Mouse (Mus musculus): Measurements from ENCODE around the gene Tnrc6b.
"Not testable (repeated sequence)": the region's sequence is repeated elsewhere in the genome, so short reads cannot be mapped to it uniquely, and the experiment has no call there.

Tnrc6b gene

DNA sequence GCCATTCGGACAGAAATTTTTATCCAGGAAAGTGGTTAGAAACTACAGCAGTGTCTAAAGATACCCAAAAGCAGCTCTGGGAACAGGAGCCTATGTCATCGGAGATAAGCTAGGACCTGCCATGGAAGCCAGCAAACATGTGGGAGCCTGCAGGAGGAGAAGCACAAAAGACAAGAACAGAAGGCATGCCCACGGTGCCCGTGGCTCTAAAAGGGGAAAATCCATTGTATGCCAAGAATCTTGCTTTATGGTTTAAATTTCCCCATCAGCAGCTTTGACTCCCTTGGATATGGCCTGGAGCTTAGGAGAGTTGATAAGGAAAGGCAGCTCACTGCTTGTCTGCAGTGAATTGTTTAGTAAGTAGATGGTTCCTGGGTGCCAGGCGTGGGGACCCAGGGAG lies 8.2 kb upstream of the Tnrc6b start:
- no peak for DNase-seq

DNA sequence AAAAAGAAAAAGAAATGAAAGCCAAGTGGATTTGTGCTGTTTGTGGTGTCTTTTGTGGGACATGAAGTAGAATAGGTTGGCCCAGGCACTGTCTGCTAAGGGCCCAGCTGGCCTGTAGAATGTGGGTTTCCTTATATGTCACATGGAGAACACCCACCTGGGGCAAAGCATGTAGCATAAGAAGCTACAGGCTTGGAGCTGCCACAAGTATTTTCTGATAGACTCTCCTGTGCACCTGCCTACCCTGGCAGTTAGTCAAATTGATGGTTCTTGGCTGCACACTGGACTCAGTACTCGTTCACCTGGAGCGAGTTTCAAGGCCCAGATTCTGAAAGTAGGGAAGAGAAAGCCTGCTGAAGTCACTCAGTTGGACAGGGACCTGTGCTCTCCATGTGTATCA lies 7.6 kb upstream of the Tnrc6b start:
- no peak for DNase-seq

DNA sequence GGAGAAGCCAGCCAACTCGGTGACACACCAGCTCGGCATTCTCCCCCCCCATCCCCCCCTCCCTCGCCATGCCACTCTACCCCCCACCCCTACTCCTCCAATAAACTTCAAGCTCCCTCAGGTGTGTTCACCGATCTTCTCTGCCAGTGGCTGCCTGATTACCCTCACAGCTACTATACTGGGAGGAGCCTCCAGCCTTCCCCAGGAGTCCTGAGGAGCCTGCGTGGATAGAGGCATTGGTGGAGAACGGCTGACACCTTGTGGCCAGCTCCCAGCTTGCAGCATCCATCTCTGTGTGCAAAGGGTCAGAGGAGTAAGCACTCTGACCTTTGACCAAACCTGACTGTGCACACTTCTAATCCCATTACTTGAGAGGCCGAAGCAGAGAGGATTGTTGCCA lies 6.8 kb upstream of the Tnrc6b start:
- peak; percentile 82 to 88 for DNase-seq

DNA sequence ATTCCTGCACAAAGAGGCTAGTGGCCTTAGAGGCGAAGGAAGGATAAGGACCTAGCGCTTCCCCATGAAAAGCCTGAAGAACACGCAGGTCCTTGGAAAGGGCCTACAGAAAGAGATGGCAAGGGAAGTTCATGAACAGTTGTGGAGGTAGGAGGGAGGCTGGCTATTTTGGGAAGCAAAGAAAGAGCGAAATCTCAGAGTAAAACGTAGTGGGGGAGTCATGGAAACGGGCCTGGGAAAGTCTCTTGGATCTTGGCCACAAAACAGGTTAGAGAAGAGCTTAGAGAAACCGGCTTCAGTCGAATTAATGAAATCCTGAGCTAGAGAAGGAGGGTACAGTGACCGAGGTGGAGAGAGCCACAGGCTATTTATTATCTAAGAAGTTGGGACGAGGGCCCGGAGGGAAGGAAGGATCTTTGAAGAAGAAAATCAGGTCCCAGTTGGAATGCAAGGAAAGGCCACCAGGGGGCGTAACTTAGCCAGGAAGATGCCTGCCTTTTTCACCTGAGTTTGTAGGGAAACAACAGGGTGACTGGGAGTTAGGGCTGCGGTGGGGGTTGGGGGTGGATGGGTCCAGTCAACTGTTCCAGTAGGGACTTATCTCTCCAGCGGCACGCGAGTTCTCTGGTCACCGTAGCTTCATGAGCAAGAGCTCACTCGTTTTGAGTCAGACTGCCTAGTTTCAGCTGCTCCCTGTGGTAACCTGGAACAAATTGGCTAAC lies 5.1 kb upstream of the Tnrc6b start:
- DNase-seq: peak; percentile 74 to 81

DNA sequence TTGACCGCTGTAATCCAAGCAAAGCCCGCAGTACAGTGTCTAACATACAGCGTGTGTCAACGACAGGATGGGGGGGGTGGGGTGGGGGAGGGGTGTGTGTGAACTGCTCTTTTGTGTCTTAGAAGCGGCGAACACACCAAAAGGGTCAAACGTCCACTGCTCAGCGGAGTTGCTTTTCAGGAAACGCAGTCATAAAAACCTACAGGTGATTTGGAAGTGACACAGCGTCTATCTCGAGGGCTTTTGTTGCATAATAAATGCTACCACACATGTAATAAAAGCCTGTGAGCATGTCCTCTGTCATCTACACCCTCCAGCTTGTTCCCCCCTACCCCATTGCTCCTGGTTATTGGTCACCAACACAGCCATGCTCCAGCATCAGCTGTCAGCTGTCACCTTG lies 4.5 kb upstream of the Tnrc6b start:
- DNase-seq: no peak

DNA sequence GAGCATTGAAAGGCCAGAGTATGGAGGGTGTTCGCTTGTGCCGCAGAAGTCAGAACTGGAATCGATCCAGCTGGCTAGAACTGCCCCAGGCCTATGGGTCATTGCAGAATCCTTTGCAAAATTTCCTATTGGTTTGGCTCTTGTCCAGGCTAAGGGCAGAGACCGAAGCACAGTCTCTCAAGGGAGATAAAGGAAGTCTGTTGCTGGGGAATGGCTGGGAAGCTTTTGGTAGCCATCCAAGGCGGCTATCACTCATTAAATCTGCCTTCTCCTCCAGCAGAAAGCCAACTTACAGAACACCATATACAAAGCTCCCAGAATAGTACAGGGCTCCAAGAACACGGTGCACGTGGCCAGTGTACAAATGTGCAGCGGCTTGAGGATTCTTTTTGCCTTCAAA lies 4.0 kb upstream of the Tnrc6b start:
- DNase-seq: peak; percentile 54 to 77

DNA sequence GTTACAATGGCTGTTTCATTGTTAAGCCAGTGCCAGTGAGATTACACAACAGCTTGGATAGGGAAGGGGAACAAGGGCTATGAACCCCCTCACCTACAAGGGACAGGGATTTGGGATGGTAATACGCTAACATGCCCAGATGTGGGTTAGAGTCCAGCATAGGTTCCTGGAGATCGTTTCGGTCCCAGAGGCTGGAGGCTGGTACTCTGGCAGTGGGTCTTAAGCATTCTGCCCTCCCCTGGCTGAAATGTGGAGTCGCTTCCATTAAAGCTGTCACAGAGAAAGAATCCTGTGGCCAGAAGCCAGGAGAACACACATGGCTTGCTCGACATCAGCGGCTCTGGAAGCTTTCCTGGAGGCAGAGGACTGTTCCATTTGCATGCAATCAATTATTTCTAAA lies 1.5 kb upstream of the Tnrc6b start:
- peak; percentile 51 to 53 for DNase-seq

DNA sequence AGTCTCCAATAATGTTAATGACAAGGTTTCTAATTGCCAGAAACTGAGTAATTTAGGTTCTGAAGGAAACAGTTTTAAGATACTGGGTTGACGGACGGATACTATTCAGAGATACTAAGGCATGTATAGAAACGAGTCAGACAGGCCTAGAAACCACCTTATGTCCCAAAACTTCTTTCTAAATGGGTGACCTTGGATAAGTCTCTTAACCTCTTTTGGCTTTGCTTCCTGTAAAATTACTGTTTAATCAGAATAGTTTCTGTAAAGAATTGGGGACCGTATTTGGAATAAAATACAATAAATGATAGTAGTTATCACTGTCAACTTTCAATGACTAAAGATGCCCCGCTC lies 881 bp upstream of the Tnrc6b start:
- no peak for DNase-seq

DNA sequence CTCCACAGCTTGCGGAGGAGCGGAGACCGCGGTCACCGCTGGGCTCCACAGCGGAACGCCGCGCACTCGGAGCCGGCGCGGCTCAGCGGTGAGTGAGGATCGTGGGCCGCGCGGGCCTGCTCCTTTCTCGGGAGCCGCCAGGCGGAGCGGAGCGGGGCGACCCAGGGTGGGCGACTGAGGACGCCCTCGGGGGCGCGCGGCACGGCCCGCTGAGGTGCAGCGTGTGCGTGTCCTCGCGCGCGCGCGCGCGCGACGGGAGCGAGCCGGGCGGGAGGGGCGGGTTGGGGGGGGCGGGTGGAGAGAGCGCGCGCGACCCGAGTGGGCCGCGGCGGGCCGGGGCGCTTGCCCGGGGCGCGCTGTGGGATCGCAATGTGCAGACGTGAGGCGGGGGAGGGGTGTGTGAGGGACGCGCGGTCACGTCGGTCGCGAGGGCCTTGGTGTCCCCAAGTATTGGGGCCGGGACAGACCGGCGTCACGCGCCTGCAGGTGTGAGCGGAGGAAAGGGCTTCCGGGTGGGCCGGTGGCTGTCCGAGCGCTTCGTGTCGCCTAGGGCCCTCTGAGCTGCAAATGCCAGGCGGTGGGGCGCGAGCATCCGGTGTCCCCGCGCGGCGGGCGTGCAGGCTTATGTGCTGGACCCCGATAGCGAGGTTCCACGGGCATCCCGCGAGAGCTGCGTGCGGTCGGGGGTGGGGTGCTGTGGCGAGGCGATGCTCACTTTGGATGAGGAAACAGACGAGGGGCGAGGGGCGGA lies 463 bp downstream of the Tnrc6b start:
- peak; percentile 55 to 58 for DNase-seq

DNA sequence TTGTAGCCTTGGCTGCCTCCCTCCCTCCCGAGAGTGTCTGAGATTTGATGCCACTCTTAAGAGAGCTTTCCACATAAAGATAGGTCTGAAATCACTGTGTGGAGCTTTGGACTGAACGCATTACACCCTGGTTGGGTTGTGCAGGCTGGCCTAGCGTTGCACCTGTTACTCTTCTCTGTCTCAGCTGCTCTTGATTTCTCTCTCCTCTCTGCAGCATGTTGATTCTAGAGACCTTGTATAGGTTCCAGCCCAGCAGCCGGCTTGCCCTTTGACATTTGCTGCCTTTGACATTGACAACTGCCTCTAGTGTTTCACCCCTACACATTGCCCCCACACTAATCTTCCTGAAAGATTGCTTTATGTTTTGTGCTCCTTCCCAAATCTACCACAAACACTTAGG lies 3.2 kb downstream of the Tnrc6b start:
- DNase-seq: no peak

DNA sequence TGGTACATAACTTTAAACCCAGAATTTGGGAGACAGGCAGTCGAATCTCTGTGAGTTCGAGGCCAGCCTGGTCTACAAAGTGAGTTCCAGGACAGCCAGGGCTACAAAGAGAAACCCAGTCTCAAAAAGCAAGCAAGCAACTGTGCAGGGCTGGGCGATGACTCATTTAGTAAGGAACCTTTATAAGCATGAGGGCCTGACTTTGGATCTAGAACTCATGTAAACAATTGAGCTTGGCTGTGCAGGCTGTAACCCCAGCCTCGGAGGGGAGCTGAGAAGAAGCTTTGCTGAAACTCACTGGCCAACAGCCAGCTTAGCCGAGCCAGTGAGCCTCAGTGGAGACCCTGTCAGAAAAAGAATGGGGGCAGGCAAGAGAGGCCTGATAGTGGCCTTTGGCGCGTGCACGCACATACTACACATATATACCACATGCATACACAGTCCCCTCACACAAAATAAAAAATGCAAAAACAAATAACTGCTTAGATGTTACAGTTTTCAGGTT lies 5.6 kb downstream of the Tnrc6b start:
- DNase-seq: peak in 1 of 2 experiments; percentile 23

DNA sequence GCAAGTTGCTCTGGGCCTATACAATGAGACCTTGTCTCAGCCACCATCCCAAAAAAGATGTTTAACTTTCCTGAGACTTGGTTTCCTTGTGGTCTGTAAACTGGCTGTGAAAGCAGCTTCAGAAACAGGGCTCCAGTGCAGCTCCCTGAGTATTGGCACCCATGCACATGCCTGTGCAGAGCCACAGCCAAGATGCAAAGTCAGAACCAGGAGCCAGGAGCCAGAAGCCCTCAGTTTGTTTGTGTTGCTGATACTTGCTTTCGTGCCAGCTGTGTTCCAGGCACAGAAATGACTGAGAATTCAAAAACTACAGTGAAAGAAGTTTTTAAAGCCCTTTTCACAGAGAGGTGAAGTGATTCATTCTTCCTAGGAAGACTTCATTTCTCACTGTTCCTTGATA lies 6.3 kb downstream of the Tnrc6b start:
- DNase-seq: peak in 1 of 2 experiments; percentile 40

DNA sequence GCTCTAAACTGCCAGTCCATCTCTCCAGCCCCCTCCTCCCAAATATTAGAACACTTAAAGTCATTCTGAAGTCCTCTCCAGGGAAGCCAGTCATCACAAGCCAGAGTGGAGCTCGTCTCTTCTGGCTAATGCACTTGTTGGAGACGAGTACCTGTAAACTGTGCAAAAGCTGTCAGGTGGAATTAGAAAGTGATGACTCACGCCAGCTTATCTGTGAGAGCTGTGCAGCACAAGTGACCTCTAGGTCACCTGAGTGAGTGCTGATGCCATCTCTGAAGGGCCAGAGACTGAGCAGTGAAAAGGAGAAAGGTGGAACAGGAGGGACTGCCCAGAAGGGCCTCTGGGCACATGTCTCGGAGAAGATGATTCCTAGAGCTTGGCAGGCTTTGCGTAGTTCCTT lies 9.1 kb downstream of the Tnrc6b start:
- DNase-seq: peak; percentile 37 to 62

DNA sequence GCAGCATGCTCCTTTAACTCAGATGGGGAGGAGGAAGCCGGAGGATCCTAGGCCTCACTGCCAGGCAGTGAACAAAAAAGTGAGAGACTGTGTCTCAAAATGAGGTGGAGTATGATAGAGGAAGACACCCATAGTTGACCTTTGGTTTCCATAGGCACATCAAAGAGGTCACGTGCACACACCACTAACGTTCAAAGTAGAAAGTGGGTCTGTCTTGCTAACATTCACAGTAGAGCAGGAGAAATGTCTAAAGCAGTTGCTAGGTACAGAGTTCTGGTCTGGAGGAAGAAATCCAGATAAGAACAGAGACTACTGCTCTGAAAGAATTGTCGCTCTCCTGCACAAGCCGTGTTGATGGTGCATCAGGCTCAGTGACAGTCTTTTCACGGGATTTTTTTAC lies 10.7 kb downstream of the Tnrc6b start:
- DNase-seq: no peak

DNA sequence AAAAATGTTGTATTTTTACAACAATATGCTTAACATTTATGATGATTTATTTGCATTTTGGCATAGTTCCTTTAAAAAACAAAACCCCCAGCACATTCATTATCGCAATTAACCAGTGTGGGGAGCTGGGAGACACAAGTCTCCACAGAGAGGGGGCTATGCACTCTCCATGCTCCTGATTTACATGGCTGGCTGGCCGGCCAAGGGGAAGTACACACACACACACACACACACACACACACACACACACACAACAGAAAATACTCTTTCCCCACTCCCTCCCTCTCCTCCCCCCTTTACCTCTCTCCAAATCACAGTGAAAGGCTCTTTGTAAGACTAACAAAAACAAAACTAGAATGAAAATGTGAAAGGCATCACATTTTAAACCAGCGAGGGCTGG lies 11.3 kb downstream of the Tnrc6b start:
- DNase-seq: no peak

DNA sequence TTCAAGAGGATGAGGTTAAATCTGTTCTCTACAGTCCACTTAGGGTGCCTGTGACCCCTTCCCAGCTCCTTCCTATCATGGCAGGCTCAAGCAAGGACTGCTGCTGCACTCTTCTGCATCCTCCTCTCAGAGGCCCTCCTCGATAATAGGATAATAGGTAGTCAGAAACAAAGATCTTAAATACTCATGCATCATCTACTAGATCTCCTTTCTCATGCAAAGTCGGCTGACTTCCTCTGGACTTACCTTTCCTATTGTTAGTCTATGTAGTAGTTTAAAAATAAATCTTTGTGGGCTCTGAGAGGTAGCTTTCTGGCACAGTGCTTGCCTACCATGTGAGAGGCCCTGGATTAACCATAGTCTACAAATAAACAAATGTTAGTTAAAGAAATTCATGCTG lies 18.4 kb downstream of the Tnrc6b start:
- DNase-seq: no peak

DNA sequence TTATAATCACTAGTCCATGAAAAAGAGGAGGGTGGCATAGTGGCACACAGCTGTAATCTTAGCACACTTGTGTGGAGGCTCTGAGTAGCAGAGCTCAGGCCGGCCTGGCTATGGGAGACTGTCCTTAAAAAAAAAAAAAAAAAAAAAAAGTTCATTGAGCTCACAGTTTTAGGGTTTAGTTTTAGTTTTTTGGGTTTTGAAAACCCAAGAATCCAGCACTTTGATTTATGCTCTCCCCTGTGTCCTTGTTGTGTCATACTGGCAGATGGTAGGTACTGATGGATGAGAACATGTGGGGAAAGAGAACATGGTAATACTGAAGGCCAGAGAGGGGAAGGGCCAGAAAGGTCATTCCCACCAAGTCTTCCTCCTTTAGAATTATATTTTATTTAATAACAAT lies 19.9 kb downstream of the Tnrc6b start:
- DNase-seq: no peak

DNA sequence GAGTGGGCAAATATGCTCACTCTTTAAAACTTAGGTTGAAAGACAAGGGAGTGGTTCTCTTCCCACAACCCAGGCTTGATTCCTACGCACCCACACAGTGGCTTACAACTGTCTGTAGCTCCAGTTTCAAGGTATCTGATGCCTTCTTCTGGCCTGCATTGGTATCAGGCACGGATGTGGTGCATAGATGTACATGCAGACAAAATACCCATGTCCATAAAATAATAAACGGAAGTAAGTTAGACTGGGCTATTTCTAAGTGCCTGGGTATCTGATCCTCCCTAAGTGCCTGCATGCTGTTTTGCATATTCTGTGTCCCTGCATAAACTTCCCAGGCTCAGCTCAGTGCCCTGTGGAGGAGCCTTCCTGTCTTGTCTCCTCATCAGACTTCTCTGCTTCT lies 20.4 kb downstream of the Tnrc6b start:
- DNase-seq: no peak

DNA sequence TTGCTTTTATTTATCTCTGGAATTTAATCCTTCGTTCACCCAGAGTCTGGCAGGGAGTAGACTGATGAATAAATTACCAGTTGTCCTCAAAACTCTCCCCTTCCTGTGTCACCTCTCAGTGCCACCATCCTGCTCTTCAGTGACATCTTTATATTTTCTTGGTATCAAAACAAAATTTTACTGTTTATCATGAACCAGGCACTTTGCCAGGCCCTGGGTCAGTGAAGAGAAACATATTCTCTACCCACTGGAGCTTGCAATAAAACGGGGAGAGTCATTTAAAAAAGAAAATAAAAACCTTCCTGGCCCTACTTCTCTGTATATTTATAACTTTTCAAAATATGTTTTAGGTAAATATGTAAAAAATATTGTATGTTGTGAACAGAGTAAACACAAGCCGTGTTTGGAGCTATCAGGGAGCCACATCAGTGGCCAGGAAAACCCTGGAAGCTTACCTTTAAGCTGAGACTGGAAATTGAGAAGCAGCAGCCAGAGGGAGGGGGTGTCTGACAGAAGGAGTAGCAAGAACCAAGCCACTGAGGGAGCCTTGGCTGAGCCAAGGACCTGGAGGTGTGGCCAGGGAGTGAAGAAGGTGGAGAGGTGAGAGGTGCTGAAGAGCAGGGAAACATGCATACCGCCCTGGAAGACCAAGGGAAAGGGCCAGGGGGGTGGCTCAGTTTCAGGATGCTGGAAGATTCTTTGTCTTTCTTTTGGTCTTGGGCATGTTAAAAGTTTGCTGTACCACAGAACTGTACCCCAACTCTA lies 21.3 kb downstream of the Tnrc6b start:
- peak; percentile 19 to 31 for DNase-seq

DNA sequence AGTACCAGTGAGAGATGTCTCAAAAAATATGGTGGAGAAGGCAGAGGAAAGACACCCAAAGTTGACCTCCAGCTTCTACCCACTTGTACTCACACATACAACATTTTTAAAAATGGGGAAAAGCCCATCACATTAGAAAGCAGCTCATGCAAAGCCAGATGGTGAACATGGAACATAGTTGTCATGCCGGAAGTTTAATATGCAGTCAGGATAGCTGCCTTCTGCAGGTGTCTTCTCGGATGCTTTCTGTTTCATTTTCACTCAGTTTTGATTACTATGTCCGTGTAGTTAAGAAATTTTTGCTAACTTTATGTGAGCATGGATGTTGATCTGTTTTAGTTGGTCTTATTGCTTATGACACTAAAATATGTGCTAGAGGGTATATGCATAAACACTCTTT lies 24.2 kb downstream of the Tnrc6b start:
- no peak for DNase-seq

DNA sequence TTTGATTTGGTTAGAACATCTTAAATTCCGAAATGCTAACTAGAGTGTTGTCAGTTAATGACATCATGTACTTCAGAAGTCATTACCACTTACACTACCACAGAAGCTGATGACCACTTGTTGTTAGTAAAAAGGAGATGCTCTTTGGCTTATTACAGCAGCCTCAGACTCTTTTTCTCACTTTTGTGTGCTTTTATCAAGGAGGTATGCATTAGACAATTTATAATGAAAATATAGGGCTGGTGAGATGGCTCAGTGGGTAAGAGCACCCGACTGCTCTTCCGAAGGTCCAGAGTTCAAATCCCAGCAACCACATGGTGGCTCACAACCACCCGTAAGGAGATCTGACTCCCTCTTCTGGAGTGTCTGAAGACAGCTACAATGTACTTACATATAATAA lies 24.6 kb downstream of the Tnrc6b start:
- DNase-seq: not testable (repeated sequence)

DNA sequence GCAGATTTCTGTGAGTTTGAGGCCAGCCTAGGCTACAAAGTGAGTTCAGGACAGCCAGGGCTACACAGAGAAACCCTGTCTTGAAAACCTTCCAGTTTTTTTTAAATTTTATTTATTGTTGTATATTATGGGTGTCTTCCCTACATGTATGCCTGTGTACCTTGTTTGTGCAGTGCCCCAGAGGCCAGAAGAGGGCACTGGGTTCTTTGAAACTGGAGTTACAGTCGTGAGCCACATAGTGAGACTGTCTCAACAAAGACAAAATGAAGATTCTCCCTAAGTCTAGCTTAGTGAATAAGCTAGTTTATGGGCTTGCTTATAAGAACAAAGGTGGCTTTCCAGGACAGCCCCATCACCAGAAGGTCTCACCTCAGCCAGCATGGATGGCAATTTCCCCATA lies 25.4 kb downstream of the Tnrc6b start:
- DNase-seq: no peak

DNA sequence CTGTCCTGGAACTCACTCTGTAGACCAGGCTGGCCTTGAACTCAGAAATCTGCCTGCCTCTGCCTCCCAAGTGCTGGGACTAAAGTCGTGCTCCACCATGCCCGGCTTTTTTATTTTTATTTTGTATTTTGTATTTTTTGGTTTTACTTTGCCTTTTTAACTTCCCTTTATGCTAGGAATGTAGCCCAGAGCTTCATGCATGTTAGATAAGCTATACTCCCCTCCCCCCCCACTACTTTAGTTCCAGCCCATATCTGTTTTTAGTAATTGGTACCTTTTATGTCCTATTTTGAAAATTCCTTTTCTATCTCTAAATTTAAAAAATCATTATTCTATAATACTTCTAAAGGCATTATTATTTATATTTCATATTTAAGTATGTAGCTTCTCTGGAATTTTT lies 27.1 kb downstream of the Tnrc6b start:
- DNase-seq: no peak

DNA sequence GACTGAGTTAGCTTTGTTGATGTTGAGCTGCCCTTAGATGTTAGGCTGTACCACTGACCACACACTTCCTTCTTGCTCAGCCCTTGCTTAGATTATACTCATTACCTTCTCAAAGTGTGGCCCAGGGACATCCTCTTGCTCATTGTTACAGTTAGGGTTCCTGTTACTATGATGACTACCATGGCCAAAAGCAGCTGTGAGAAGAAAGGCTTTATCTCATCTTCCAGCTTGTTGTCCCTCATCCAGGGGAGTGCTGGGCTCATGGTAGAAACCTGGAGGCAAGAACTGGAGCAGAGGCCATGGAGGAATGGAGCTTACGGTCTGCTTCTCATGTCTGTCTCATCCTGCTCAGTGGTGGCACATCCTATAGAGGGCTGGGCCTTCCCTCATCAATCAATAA lies 28.9 kb downstream of the Tnrc6b start:
- no peak for DNase-seq
